Mouse (Mus musculus) MEL (cell line): ENCODE results near the gene Tepp. TPM values are rescaled to one million over a fixed set of nuclear protein-coding genes. Genes with fewer than 3 reads are reported as not detected.

ENCODE experiments used
- DNase-seq: peaks from one replicate; pipeline ENCODE4 v3.0.0; 2011; ENCODE audit warnings: low read depth, low spot score
- H3K27ac ChIP-seq: 2 replicates; pipeline ENCODE4 v1.5.1; 2012; ENCODE audit warnings: low read depth, mild to moderate bottlenecking, control low read depth, low read length, moderate library complexity; ENCODE audit not compliant: control insufficient read depth
- H3K27me3 ChIP-seq, 2 experiments: fragments of 150-350 bp in 1 of 2; sonication (generic) in 1 of 2; 2 replicates each; pipeline ENCODE4 v1.6.1; 2012; ENCODE audit warnings: low read length in 2 of 2, mild to moderate bottlenecking in 2 of 2, improper control_type of control experiment in 1 of 2, moderate library complexity in 1 of 2; ENCODE audit not compliant: insufficient read depth in 2 of 2, control insufficient read depth in 1 of 2
- H3K36me3 ChIP-seq, 2 experiments: 2 replicates each; pipeline ENCODE4 v1.6.1; 2012 to 2014; ENCODE audit warnings: low read length in 2 of 2, improper control_type of control experiment in 1 of 2, inconsistent platforms in 1 of 2, mild to moderate bottlenecking in 1 of 2; ENCODE audit not compliant: insufficient read depth in 2 of 2, control insufficient read depth in 1 of 2
- H3K4me1 ChIP-seq, 2 experiments: fragments of 150-350 bp in 1 of 2; sonication (generic) in 1 of 2; 2 replicates each; pipeline ENCODE4 v1.6.1; 2012; ENCODE audit warnings: low read length in 2 of 2, improper control_type of control experiment in 1 of 2, mild to moderate bottlenecking in 1 of 2; ENCODE audit not compliant: insufficient read depth in 2 of 2, control insufficient read depth in 1 of 2
- H3K4me3 ChIP-seq, 2 experiments: fragments of 150-350 bp in 1 of 2; sonication (generic) in 1 of 2; 2 replicates each; pipeline ENCODE4 v1.5.1; 2012; ENCODE audit warnings: low read depth in 2 of 2, low read length in 2 of 2, mild to moderate bottlenecking in 2 of 2, moderate library complexity in 2 of 2, control low read depth in 1 of 2, improper control_type of control experiment in 1 of 2; ENCODE audit not compliant: control insufficient read depth in 1 of 2, insufficient read depth in 1 of 2
- H3K79me2 ChIP-seq: 2 replicates; pipeline ENCODE4 v1.6.1; 2012; ENCODE audit warnings: mild to moderate bottlenecking, low read length, moderate library complexity; ENCODE audit not compliant: control insufficient read depth, poor library complexity, insufficient read depth
- H3K9ac ChIP-seq: 2 replicates; pipeline ENCODE4 v1.6.1; 2012; ENCODE audit warnings: low read depth, mild to moderate bottlenecking, control low read depth, low read length, moderate library complexity; ENCODE audit not compliant: control insufficient read depth, poor library complexity, severe bottlenecking
- H3K9me3 ChIP-seq: fragments of 150-350 bp; sonication (generic); replicated peaks from 2 replicates; pipeline ENCODE4 v1.6.1; 2012; ENCODE audit warnings: mild to moderate bottlenecking, low read length, improper control_type of control experiment, moderate library complexity; ENCODE audit not compliant: insufficient read depth
- CHD2 ChIP-seq: IDR thresholded peaks from 2 replicates; pipeline ENCODE4 v1.6.1; 2011; ENCODE audit warnings: low read length, improper control_type of control experiment
- CTCF ChIP-seq, 3 experiments: IDR thresholded peaks in 2 of 3; conservative IDR thresholded peaks in 1 of 3; 2 replicates each; pipeline ENCODE4 v1.5.1; 2011 to 2012; ENCODE audit warnings: low read length in 3 of 3, low read depth in 2 of 3, mild to moderate bottlenecking in 2 of 3, improper control_type of control experiment in 1 of 3, inconsistent platforms in 1 of 3, mixed read lengths in 1 of 3, moderate library complexity in 1 of 3; ENCODE audit not compliant: control insufficient read depth in 1 of 3, insufficient read depth in 1 of 3, poor library complexity in 1 of 3, severe bottlenecking in 1 of 3
- E2F4 ChIP-seq: IDR thresholded peaks from 2 replicates; pipeline ENCODE4 v1.6.1; 2011; ENCODE audit warnings: low read depth, low read length, improper control_type of control experiment, borderline replicate concordance
- ELF1 ChIP-seq: IDR thresholded peaks from 2 replicates; pipeline ENCODE4 v1.6.1; 2014; ENCODE audit warnings: low read depth, mild to moderate bottlenecking, inconsistent platforms, low read length, improper control_type of control experiment, moderate library complexity
- EP300 ChIP-seq, 2 experiments: IDR thresholded peaks; 2 replicates each; pipeline ENCODE4 v1.6.1; 2011; ENCODE audit warnings: improper control_type of control experiment in 2 of 2, low read length in 2 of 2, low read depth in 1 of 2, mild to moderate bottlenecking in 1 of 2
- GABPA ChIP-seq: IDR thresholded peaks from 2 replicates; pipeline ENCODE4 v1.6.1; 2012; ENCODE audit warnings: low read depth, mild to moderate bottlenecking, inconsistent platforms, low read length, improper control_type of control experiment, moderate library complexity
- GATA1 ChIP-seq: IDR thresholded peaks from 2 replicates; pipeline ENCODE4 v1.6.1; 2011; ENCODE audit warnings: low read depth, low read length, improper control_type of control experiment
- KAT2A ChIP-seq: conservative IDR thresholded peaks from 2 replicates; pipeline ENCODE4 v1.6.1; 2012; ENCODE audit warnings: low read depth, low read length, improper control_type of control experiment, inconsistent platforms
- MAX ChIP-seq: IDR thresholded peaks from 2 replicates; pipeline ENCODE4 v1.6.1; 2011; ENCODE audit warnings: low read length, improper control_type of control experiment
- MXI1 ChIP-seq: IDR thresholded peaks from 2 replicates; pipeline ENCODE4 v1.6.1; 2011; ENCODE audit warnings: mild to moderate bottlenecking, low read depth, low read length, improper control_type of control experiment
- MYB ChIP-seq: IDR thresholded peaks from 2 replicates; pipeline ENCODE4 v1.6.1; 2011; ENCODE audit warnings: mild to moderate bottlenecking, low read depth, low read length, improper control_type of control experiment
- MYC ChIP-seq: IDR thresholded peaks from 2 replicates; pipeline ENCODE4 v1.6.1; 2011; ENCODE audit warnings: low read depth, mild to moderate bottlenecking, low read length, improper control_type of control experiment, moderate library complexity
- NELFE ChIP-seq: IDR thresholded peaks from 2 replicates; pipeline ENCODE4 v1.6.1; 2011; ENCODE audit warnings: low read depth, low read length, improper control_type of control experiment
- POLR2A ChIP-seq, 2 experiments: IDR thresholded peaks; 2 replicates each; pipeline ENCODE4 v1.6.1; 2011 to 2012; ENCODE audit warnings: low read length in 2 of 2, mild to moderate bottlenecking in 2 of 2, control low read depth in 1 of 2, improper control_type of control experiment in 1 of 2, low read depth in 1 of 2, moderate library complexity in 1 of 2; ENCODE audit not compliant: control insufficient read depth in 1 of 2, insufficient read depth in 1 of 2, poor library complexity in 1 of 2
- POLR2AphosphoS2 ChIP-seq: IDR thresholded peaks from 2 replicates; pipeline ENCODE4 v1.6.1; 2011; ENCODE audit warnings: low read length, improper control_type of control experiment
- RCOR1 ChIP-seq: IDR thresholded peaks from 2 replicates; pipeline ENCODE4 v1.6.1; 2012; ENCODE audit warnings: low read depth, mild to moderate bottlenecking, inconsistent platforms, low read length, improper control_type of control experiment
- SMC3 ChIP-seq: IDR thresholded peaks from 2 replicates; pipeline ENCODE4 v1.6.1; 2011; ENCODE audit warnings: low read depth, low read length, improper control_type of control experiment
- TBP ChIP-seq: IDR thresholded peaks from 2 replicates; pipeline ENCODE4 v1.8.0; 2011; ENCODE audit warnings: low read depth, low read length, improper control_type of control experiment
- USF1 ChIP-seq: IDR thresholded peaks from 2 replicates; pipeline ENCODE4 v1.6.1; 2014; ENCODE audit warnings: low read depth, mild to moderate bottlenecking, inconsistent platforms, low read length, improper control_type of control experiment, moderate library complexity
- USF2 ChIP-seq, 2 experiments: IDR thresholded peaks; 2 replicates each; pipeline ENCODE4 v1.6.1; 2011 to 2012; ENCODE audit warnings: improper control_type of control experiment in 2 of 2, low read length in 2 of 2, borderline replicate concordance in 1 of 2, inconsistent platforms in 1 of 2, low read depth in 1 of 2, mild to moderate bottlenecking in 1 of 2; ENCODE audit not compliant: insufficient read depth in 1 of 2
- ZC3H11A ChIP-seq: IDR thresholded peaks from 2 replicates; pipeline ENCODE4 v1.6.1; 2012; ENCODE audit warnings: low read depth, mild to moderate bottlenecking, inconsistent platforms, low read length, improper control_type of control experiment
- ZKSCAN1 ChIP-seq: IDR thresholded peaks from 2 replicates; pipeline ENCODE4 v1.6.1; 2012; ENCODE audit warnings: low read depth, mild to moderate bottlenecking, inconsistent platforms, low read length, improper control_type of control experiment, moderate library complexity
- polyA plus RNA-seq, 2 experiments: library from polyadenylated mRNA; stranded (reverse) in 1 of 2; unstranded in 1 of 2; fragments of >175 nt in 1 of 2; fragments of >200 nt in 1 of 2; gene quantifications; 2 replicates each; pipeline versions ENCODE4 v1.2.1 to v1.2.4; 2012; ENCODE audit warnings: low replicate concordance in 2 of 2, low read depth in 1 of 2; ENCODE audit not compliant: insufficient read length in 2 of 2, insufficient read depth in 1 of 2, missing spikeins in 1 of 2
- total RNA-seq: library from RNA; depleted of rRNA; stranded (reverse); fragments of 300-350 nt; gene quantifications from 2 replicates; pipeline ENCODE4 v1.2.3, GENCODE M21; 2012

Tepp gene
- total and polyA plus RNA-seq, 3 experiments, result not detected

GRCm38 (mm10) chr8:95369581-95370326, 59.4 kb downstream of the Tepp start:
- H3K9ac ChIP-seq, result no peak overlapping the region
- no peak for DNase-seq
- TF ChIP-seq GABPA (no peak), POLR2AphosphoS2 (no peak), SMC3 (no peak), USF2 (IDR thresholded peaks at IDR 0.05; ENCODE audit: borderline replicate concordance in 1 of 2, insufficient read depth in 1 of 2, low read depth in 1 of 2, low read length in 2 of 2) (no peak), RCOR1 (no peak), E2F4 (no peak), CTCF (IDR thresholded peaks at IDR 0.05 in 2 of 3, conservative IDR thresholded peaks at IDR 0.05 in 1 of 3; ENCODE audit: control insufficient read depth in 1 of 3, insufficient read depth in 1 of 3, low read depth in 2 of 3, low read length in 3 of 3, poor library complexity in 1 of 3, severe bottlenecking in 1 of 3) (no peak), EP300 (IDR thresholded peaks at IDR 0.05; ENCODE audit: low read depth in 1 of 2, low read length in 2 of 2) (no peak), MYB (no peak), MAX (no peak)
- H3K79me2 ChIP-seq, result no peaks in the 10 kb centered on the region
- H3K36me3 ChIP-seq, result no peaks in the 10 kb centered on the region
- H3K9me3 ChIP-seq, result no peaks in the 10 kb centered on the region
- no peak overlapping the region for H3K4me3 ChIP-seq
- no peaks in the 10 kb centered on the region for H3K27me3 ChIP-seq
- H3K4me1 ChIP-seq, result peaks cover 0 to 7% of the 10 kb centered on the region in 2 experiments; a peak in 2 of 4 replicates
- no peak overlapping the region for H3K27ac ChIP-seq

- no peaks in the 10 kb centered on the region for H3K9me3 ChIP-seq
- DNase-seq, result no peak
- H3K9ac ChIP-seq, result no peak overlapping the region
- TF ChIP-seq ZC3H11A, result no peak
- no peak for TF ChIP-seq MXI1
- TF ChIP-seq USF1, result no peak
- TF ChIP-seq NELFE, result no peak
- TF ChIP-seq GATA1, result no peak
- no peak for TF ChIP-seq POLR2AphosphoS2
- no peak for TF ChIP-seq CHD2
- TF ChIP-seq SMC3, result no peak
- no peak for TF ChIP-seq MAX
- no peak for TF ChIP-seq ZKSCAN1
- no peak for TF ChIP-seq MYC
- TF ChIP-seq TBP, result no peak
- no peak for TF ChIP-seq POLR2A (IDR thresholded peaks at IDR 0.05; ENCODE audit: control insufficient read depth in 1 of 2, insufficient read depth in 1 of 2, low read depth in 1 of 2, low read length in 2 of 2, poor library complexity in 1 of 2)
- no peak for TF ChIP-seq KAT2A
- no peak for TF ChIP-seq ELF1
- no peaks in the 10 kb centered on the region for H3K36me3 ChIP-seq
- H3K79me2 ChIP-seq, result no peaks in the 10 kb centered on the region
- peaks cover 0 to 2% of the 10 kb centered on the region in 2 experiments; a peak in 2 of 4 replicates for H3K27me3 ChIP-seq
- H3K4me3 ChIP-seq, result no peak overlapping the region
- H3K4me1 ChIP-seq, result no peaks in the 10 kb centered on the region
- no peak overlapping the region for H3K27ac ChIP-seq
These were observed 63.1 kb downstream of the Tepp start for GRCm38 (mm10) chr8:95373389-95374002.
